Mouse (Mus musculus): ENCODE data around the gene Cdc14b.

DNA sequence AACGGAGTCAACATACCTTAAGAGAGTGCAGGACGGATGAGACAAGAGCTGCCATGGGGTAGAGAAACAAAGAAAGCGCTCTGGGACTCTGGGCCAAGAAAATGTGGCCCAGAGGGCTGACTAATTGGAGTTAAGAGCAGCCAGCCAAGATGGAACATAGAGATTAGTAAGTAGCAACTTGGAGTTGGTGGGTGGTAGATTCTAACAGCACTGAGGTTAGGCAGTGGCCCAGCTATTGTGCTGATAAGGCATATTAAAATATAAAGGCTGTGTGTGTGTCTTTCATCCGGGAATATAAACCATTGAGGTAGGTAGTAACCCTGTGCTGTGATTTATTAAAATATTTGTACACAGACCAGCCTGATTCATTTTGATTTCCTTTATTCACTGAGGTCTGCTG lies 11.2 kb upstream of the Cdc14b start:
- TF ChIP-seq CTCF (IDR thresholded peaks at IDR 0.05; ENCODE audit: low read depth, low read length): no peak
- no peak for TF ChIP-seq POLR2A (IDR thresholded peaks at IDR 0.05; ENCODE audit: extremely low read depth, insufficient read depth, low read length)

All from liver, adult 2 months (tissue).